Mouse (Mus musculus) kidney, adult 2 months (tissue): ENCODE data around the gene Cfap54.

Experiments
- CTCF ChIP-seq: fragments of 200-500 bp; conservative IDR thresholded peaks from 2 replicates; pipeline ENCODE4 v1.5.1; 2011; ENCODE audit warnings: low read depth, mild to moderate bottlenecking, control low read depth, low read length, moderate library complexity, mixed read lengths; ENCODE audit not compliant: insufficient read depth, insufficient read length
- POLR2A ChIP-seq: fragments of 200-500 bp; IDR thresholded peaks from one replicate; pipeline ENCODE4 v1.6.1; 2011; ENCODE audit warnings: low read depth, low read length, control low read depth

DNA sequence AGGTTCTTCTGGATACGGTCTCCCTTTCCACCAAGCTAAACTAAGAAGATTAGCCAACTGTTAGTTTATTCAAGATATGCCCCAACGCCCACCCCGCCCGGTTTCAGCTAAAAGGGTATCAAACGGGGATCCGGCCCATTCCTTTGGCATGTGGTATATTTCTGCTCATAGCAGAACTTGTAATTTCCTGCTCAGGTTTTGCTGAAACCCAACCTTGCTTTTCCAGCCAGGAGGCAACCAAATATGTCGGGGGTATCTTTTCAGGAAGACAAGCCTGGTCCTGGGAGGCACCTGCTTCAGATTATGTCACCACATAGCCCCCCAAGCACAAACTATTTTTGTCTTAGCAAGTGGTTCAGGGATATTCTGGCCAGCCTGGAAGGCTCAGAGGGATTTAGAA is 6.1 kb upstream of the Cfap54 start:
- TF ChIP-seq CTCF, result no peak
- TF ChIP-seq POLR2A, result no peak
